7 mouse cellular contexts compared by ENCODE assay signal in genomic region chr4:85514205-85514681, GRCm38 (mm10). TPM values are rescaled to one million over a fixed set of nuclear protein-coding genes. Genes with fewer than 3 reads are reported as not detected.
DNase-seq lines count a peak whose midpoint lies in the region; ATAC-seq and TF ChIP-seq lines count a peak whose summit lies in the region.

No protein-coding gene starts in this region.

- H3K4me3 ChIP-seq in cortical plate, adult 2 months (ENCODE audit: insufficient read depth, low read length) = peak overlapping the region; percentile 30
- H3K4me3 ChIP-seq in kidney, adult 2 months (ENCODE audit: insufficient read depth, low read depth, low read length) = peak overlapping the region; percentile 47
- peak overlapping the region; percentile 51 for H3K4me3 ChIP-seq in liver, embryonic 11.5 days (ENCODE audit: low read depth, low read length)
- peak overlapping the region; percentile 54 for H3K4me3 ChIP-seq in neural tube, embryonic 11.5 days (ENCODE audit: low read depth, low read length)

- WGBS in kidney, adult 2 months = under 1% methylated on average over 33 of the region's 33 CpGs
- WGBS in liver, embryonic 11.5 days = under 1% methylated on average over 33 of the region's 33 CpGs
- WGBS in neural tube, embryonic 11.5 days = under 1% methylated on average over 33 of the region's 33 CpGs

- H3K36me3 ChIP-seq in kidney, adult 2 months (ENCODE audit: control insufficient read depth, insufficient read depth, low read length) = no peaks in the 10 kb centered on the region
- H3K36me3 ChIP-seq in liver, embryonic 11.5 days (ENCODE audit: control insufficient read depth, insufficient read depth, low read length) = no peaks in the 10 kb centered on the region
- no peaks in the 10 kb centered on the region for H3K36me3 ChIP-seq in neural tube, embryonic 11.5 days (ENCODE audit: control insufficient read depth, insufficient read depth, low read length)

- no peak for TF ChIP-seq POLR2A in cortical plate, adult 2 months (IDR thresholded peaks at IDR 0.05; ENCODE audit: extremely low read depth, insufficient read depth, low read length)
- no peak for TF ChIP-seq POLR2A in kidney, adult 2 months (IDR thresholded peaks at IDR 0.05; ENCODE audit: low read depth, low read length)

- DNase-seq in adrenal gland, postnatal 36 days = peak; percentile 27 to 40
- DNase-seq in gastrocnemius, postnatal 25 days = peak; percentile 28
- peak; percentile 31 for DNase-seq in kidney, adult 2 months
- peak; percentile 54 for DNase-seq in liver, embryonic 11.5 days (ENCODE audit: low spot score)
- DNase-seq in neural tube, embryonic 11.5 days (ENCODE audit: low spot score) = peak; percentile 70
- peak; percentile 17 to 42 for DNase-seq in urinary bladder, postnatal 36 days (ENCODE audit: low spot score in 2 of 2)

- H3K9ac ChIP-seq in liver, embryonic 11.5 days (ENCODE audit: low read depth, low read length) = no peak overlapping the region
- H3K9ac ChIP-seq in neural tube, embryonic 11.5 days (ENCODE audit: low read length) = peak overlapping the region; percentile 54

- 0 out of 2 replicates have a peak, but pooled peaks cover 1% of the 10 kb centered on the region for H3K27me3 ChIP-seq in kidney, adult 2 months (replicated peaks; ENCODE audit: control insufficient read depth, insufficient read depth, low read length)
- peaks cover 5% of the 10 kb centered on the region for H3K27me3 ChIP-seq in liver, embryonic 11.5 days (replicated peaks; ENCODE audit: control insufficient read depth, insufficient read depth, low read length)
- H3K27me3 ChIP-seq in neural tube, embryonic 11.5 days (ENCODE audit: control insufficient read depth, insufficient read depth, low read length) = 0 out of 2 replicates have a peak, but pooled peaks cover 9% of the 10 kb centered on the region

- H3K4me2 ChIP-seq in liver, embryonic 11.5 days = peak overlapping the region; percentile 79
- H3K4me2 ChIP-seq in neural tube, embryonic 11.5 days (ENCODE audit: low read depth) = peak overlapping the region; percentile 93

- no peaks in the 10 kb centered on the region for H3K9me3 ChIP-seq in liver, embryonic 11.5 days (ENCODE audit: control insufficient read depth, low read length)
- H3K9me3 ChIP-seq in neural tube, embryonic 11.5 days (ENCODE audit: control insufficient read depth, low read length) = no peaks in the 10 kb centered on the region

- TF ChIP-seq CTCF in cortical plate, adult 2 months (IDR thresholded peaks at IDR 0.05; ENCODE audit: extremely low read depth, insufficient read depth, low read length) = 0 out of 2 replicates have a peak, but pooled peaks have one; percentile 5
- TF ChIP-seq CTCF in kidney, adult 2 months (conservative IDR thresholded peaks at IDR 0.05; ENCODE audit: insufficient read depth, insufficient read length, low read depth, low read length) = no peak

- H3K27ac ChIP-seq in cortical plate, adult 2 months (ENCODE audit: insufficient read depth, low read length) = no peak overlapping the region
- H3K27ac ChIP-seq in kidney, adult 2 months (ENCODE audit: insufficient read depth, low read depth, low read length) = no peak overlapping the region
- H3K27ac ChIP-seq in liver, embryonic 11.5 days (ENCODE audit: low read depth, low read length) = no peak overlapping the region
- H3K27ac ChIP-seq in neural tube, embryonic 11.5 days (ENCODE audit: low read depth, low read length) = no peak overlapping the region

- peak; percentile 77 for ATAC-seq in liver, embryonic 11.5 days (replicated peaks; ENCODE audit: low FRiP score)
- ATAC-seq in neural tube, embryonic 11.5 days (ENCODE audit: insufficient read depth, low FRiP score, low TSS enrichment) = peak; percentile 91

- H3K4me1 ChIP-seq in cortical plate, adult 2 months (ENCODE audit: control insufficient read depth, insufficient read depth, low read length) = no peaks in the 10 kb centered on the region
- H3K4me1 ChIP-seq in kidney, adult 2 months (ENCODE audit: control insufficient read depth, insufficient read depth, low read length) = no peaks in the 10 kb centered on the region
- H3K4me1 ChIP-seq in liver, embryonic 11.5 days (replicated peaks; ENCODE audit: control insufficient read depth, insufficient read depth, low read length) = no peaks in the 10 kb centered on the region
- H3K4me1 ChIP-seq in neural tube, embryonic 11.5 days (ENCODE audit: control insufficient read depth, insufficient read depth, low read length) = 0 out of 2 replicates have a peak, but pooled peaks cover 4% of the 10 kb centered on the region

RNA-seq across cellular contexts. Expression of gene Adamtsl1, which starts 0.3 kb away (rescaled TPM):
- total RNA-seq in adrenal gland, postnatal 36 days (2021) = 10 to 100 TPM; 15.9 to 19.9 TPM
- 2.6 and 3.2 TPM in 2 replicates for polyA plus RNA-seq in cortical plate, adult 2 months (2012; rRNA removed)
- 1 to 10 TPM; 6.0 to 9.7 TPM for total RNA-seq in gastrocnemius, postnatal 25 days (2021)
- polyA plus RNA-seq in kidney, adult 2 months (2012; rRNA removed) = 5.2 and 5.6 TPM in 2 replicates
- 2.9 and 4.9 TPM in 2 replicates for polyA plus RNA-seq in liver, embryonic 11.5 days (2014; fragmentation: Nextera tagmentation; extraction: Ambion mirVana)
- 10.7 and 13.7 TPM in 2 replicates for polyA plus RNA-seq in neural tube, embryonic 11.5 days (2014; fragmentation: Nextera tagmentation; extraction: Ambion mirVana)
